Mouse (Mus musculus): Measurements from ENCODE around the gene Tm2d3.

The Tm2d3 gene
- long read RNA-seq, experiment 1, transcript Tm2d3-203 (6 exons, 1,003 nt), result minor isoform, 20 of 101 reads
- long read RNA-seq, experiment 1, transcript Tm2d3-201 (5 exons, 908 nt), result major isoform, 69 of 101 reads
- long read RNA-seq, experiment 1, partial matches to known transcripts, result 1 of 101 reads
- long read RNA-seq, experiment 1, other reads (novel, unspliced or antisense), result 11 of 101 reads
- long read RNA-seq, experiment 2, transcript Tm2d3-201 (5 exons, 908 nt), result major isoform, 104 of 150 reads
- long read RNA-seq, experiment 2, transcript Tm2d3-203 (6 exons, 1,003 nt), result minor isoform, 23 of 150 reads
- long read RNA-seq, experiment 2, partial matches to known transcripts, result 2 of 150 reads
- long read RNA-seq, experiment 2, other reads (novel, unspliced or antisense), result 18 of 150 reads

- intact Hi-C loops (cut with DNase I), result no loop called here
These were observed at the start of gene Tm2d3 for GRCm38 (mm10) chr7:65690869-65691268. Gene Tm2d3 (plus strand): TSS chr7:65691169.

- intact Hi-C loops (cut with DNase I), result loop anchor here (10.0 kb wide), 1 partner anchor 328 kb away; no protein-coding TSS in a partner anchor
These were observed 48.3 kb upstream of the Tm2d3 start for GRCm38 (mm10) chr7:65642371-65643304.

- intact Hi-C loops (cut with DNase I), result loop anchor here (10.0 kb wide), 1 partner anchor 329 kb away; no protein-coding TSS in a partner anchor
These were observed 47.0 kb upstream of the Tm2d3 start for GRCm38 (mm10) chr7:65643861-65644421.

- intact Hi-C loops (cut with DNase I), result loop anchor here (10.0 kb wide), 1 partner anchor 330 kb away; no protein-coding TSS in a partner anchor
These were observed 46.2 kb upstream of the Tm2d3 start, which contains the start of gene Tarsl2 for GRCm38 (mm10) chr7:65644643-65645351. Gene Tarsl2 (plus strand): TSS chr7:65644898.

- intact Hi-C loops (cut with DNase I), result loop anchor here (10.0 kb wide), 1 partner anchor 331 kb away; no protein-coding TSS in a partner anchor
These were observed 45.0 kb upstream of the Tm2d3 start for GRCm38 (mm10) chr7:65645996-65646395.

GRCm38 (mm10) chr7:65650662-65651061 lies 40.3 kb upstream of the Tm2d3 start:
- intact Hi-C loops (cut with DNase I), result no loop called here

GRCm38 (mm10) chr7:65657490-65658120 lies 33.4 kb upstream of the Tm2d3 start:
- intact Hi-C loops (cut with DNase I), result no loop called here

- intact Hi-C loops (cut with DNase I), result no loop called here
These were observed 27.7 kb upstream of the Tm2d3 start for GRCm38 (mm10) chr7:65663225-65663790.

- intact Hi-C loops (cut with DNase I), result no loop called here
These were observed 27.1 kb upstream of the Tm2d3 start for GRCm38 (mm10) chr7:65663886-65664285.

GRCm38 (mm10) chr7:65667491-65667890 lies 23.5 kb upstream of the Tm2d3 start:
- intact Hi-C loops (cut with DNase I), result no loop called here

- intact Hi-C loops (cut with DNase I), result no loop called here
These were observed 12.9 kb upstream of the Tm2d3 start for GRCm38 (mm10) chr7:65678050-65678449.

- intact Hi-C loops (cut with DNase I), result no loop called here
These were observed 11.9 kb upstream of the Tm2d3 start for GRCm38 (mm10) chr7:65678900-65679595.

GRCm38 (mm10) chr7:65681166-65681565 lies 9.8 kb upstream of the Tm2d3 start:
- intact Hi-C loops (cut with DNase I), result no loop called here

- intact Hi-C loops (cut with DNase I), result no loop called here
These were observed 6.6 kb upstream of the Tm2d3 start for GRCm38 (mm10) chr7:65684256-65684835.

GRCm38 (mm10) chr7:65686664-65687063 lies 4.3 kb upstream of the Tm2d3 start:
- intact Hi-C loops (cut with DNase I), result no loop called here

GRCm38 (mm10) chr7:65691929-65692605 lies 1.1 kb downstream of the Tm2d3 start:
- intact Hi-C loops (cut with DNase I), result no loop called here

GRCm38 (mm10) chr7:65692883-65693282 lies 1.9 kb downstream of the Tm2d3 start:
- intact Hi-C loops (cut with DNase I), result no loop called here

GRCm38 (mm10) chr7:65693301-65693821 lies 2.4 kb downstream of the Tm2d3 start:
- intact Hi-C loops (cut with DNase I), result no loop called here

Measured in adrenal gland (tissue).